ENCODE assay signal across 7 mouse cellular contexts in the genomic region with DNA sequence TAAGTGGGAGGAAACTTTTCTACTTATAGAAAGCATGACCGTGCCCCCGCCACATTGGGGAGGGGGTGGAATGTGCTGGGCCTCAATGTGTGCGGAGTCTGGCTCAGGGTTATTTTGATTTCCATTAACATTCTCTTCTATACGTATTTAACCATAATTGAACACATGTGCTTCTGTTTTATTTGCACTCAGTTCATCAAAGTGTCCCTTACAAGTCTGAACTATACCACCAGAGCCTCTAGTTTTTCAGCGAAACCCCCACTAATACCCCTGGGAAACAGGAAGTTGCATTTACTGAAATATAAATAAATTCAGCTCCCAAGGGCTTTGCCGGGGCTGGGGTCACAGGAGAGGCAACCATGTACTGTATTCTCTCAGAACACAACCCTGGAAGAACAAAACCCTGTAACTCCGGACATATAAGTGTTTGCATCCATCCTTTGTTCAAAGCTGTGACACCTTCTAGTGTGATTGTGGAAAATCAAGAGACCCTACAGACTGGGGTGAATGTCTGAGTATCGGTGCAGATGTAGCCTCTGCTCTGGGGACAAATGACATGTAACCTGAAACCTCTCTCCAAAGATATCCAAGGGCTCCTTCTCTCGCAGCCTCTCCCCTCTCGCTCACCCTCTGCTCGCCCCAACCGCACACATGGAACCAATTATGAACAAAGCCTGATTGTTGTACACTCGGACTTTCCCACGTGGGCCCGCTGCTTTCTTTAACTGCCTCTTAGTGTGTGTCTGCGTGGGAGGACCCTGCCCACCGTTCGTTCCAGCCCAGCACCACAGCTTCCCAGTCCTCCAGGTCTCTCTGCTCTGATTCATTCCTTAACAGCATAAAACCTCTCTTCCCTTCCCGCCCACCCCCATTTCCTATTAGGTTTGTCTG.
DNase-seq lines count a peak whose midpoint lies in the region; ATAC-seq lines count a peak whose summit lies in the region.

No protein-coding gene starts in this region.

- peak overlapping the region; percentile 36 for H3K9ac ChIP-seq in limb, embryonic 11.5 days (ENCODE audit: low read length)

- no peaks in the 10 kb centered on the region for H3K27me3 ChIP-seq in limb, embryonic 11.5 days (ENCODE audit: control insufficient read depth, insufficient read depth, low read length)

- peak overlapping the region; percentile 98 for H3K27ac ChIP-seq in limb, embryonic 11.5 days (replicated peaks; ENCODE audit: low read depth, low read length)

- peak overlapping the region; percentile 56; the same call in 1 of the 2 replicates for H3K4me2 ChIP-seq in limb, embryonic 11.5 days (ENCODE audit: low read depth, severe bottlenecking)

- H3K9me3 ChIP-seq in limb, embryonic 11.5 days (ENCODE audit: control insufficient read depth, low read length), result no peaks in the 10 kb centered on the region

- WGBS in limb, embryonic 11.5 days, result 2% methylated on average over 19 of the region's 19 CpGs

- peak; percentile 37 for DNase-seq in CD4-positive helper T cell, adult 2 months (ENCODE audit: low read depth, low spot score)
- DNase-seq in adipocyte (ENCODE audit: low spot score), result peak; percentile 56
- peak; percentile 28 to 34 for DNase-seq in heart, adult 18-20 months
- DNase-seq in limb, embryonic 11.5 days (ENCODE audit: low spot score), result peak; percentile 96
- DNase-seq in retina, embryonic 14.5 days (ENCODE audit: low spot score), result peak; percentile 83
- no peak for DNase-seq in left cerebral cortex, adult 8-10 months (ENCODE audit: low spot score in 2 of 2)
- DNase-seq in urinary bladder, adult 2 months (ENCODE audit: low spot score), result no peak

- no peaks in the 10 kb centered on the region; the same call in 1 of the 2 replicates for H3K36me3 ChIP-seq in limb, embryonic 11.5 days (ENCODE audit: control insufficient read depth, insufficient read depth, low read length)

- H3K4me1 ChIP-seq in limb, embryonic 11.5 days (ENCODE audit: control insufficient read depth, insufficient read depth, low read length), result peaks cover 35% of the 10 kb centered on the region

- H3K4me3 ChIP-seq in limb, embryonic 11.5 days (ENCODE audit: low read depth, low read length), result peak overlapping the region; percentile 10; the same call in 1 of the 2 replicates

- ATAC-seq in limb, embryonic 11.5 days (ENCODE audit: insufficient number of reproducible peaks, low FRiP score, low TSS enrichment, low read depth), result peak; percentile 91

Comparison
In these comparisons a context has a peak if more than half of its experiments do, and no peak if none do; other contexts are left out.
1. DNase-seq: peak in CD4-positive helper T cell, adult 2 months (single experiment), adipocyte (single experiment), heart, adult 18-20 months (2 of 2), limb, embryonic 11.5 days (single experiment) and retina, embryonic 14.5 days (single experiment); none in left cerebral cortex, adult 8-10 months (0 of 2) and urinary bladder, adult 2 months (single experiment).